Mouse (Mus musculus) cerebellum, adult 2 months (tissue): ENCODE data around the gene C1ql4.

ENCODE experiments used
- CTCF ChIP-seq: fragments of 200-500 bp; IDR thresholded peaks from 2 replicates; pipeline ENCODE4 v1.5.1; 2011; ENCODE audit warnings: low read depth, mild to moderate bottlenecking, control low read depth, low read length, moderate library complexity, borderline replicate concordance; ENCODE audit not compliant: insufficient read depth
- POLR2A ChIP-seq: fragments of 200-500 bp; IDR thresholded peaks from 2 replicates; pipeline ENCODE4 v1.6.1; 2011; ENCODE audit warnings: low read length, control low read depth, borderline replicate concordance; ENCODE audit not compliant: insufficient read depth

GRCm38 (mm10) chr15:99085997-99086396 lies 1.6 kb downstream of the C1ql4 start:
- TF ChIP-seq POLR2A (no peak), CTCF (no peak)
